Mouse (Mus musculus) erythroblast, embryonic 14.5 days (primary cell): Measurements from ENCODE around the gene Edn2. TPM values are rescaled to one million over a fixed set of nuclear protein-coding genes. Genes with fewer than 3 reads are reported as not detected.

Experiments
- H3K27me3 ChIP-seq: 2 replicates; pipeline ENCODE4 v1.6.1; 2012; ENCODE audit warnings: inconsistent platforms; ENCODE audit not compliant: control insufficient read depth
- H3K36me3 ChIP-seq: 2 replicates; pipeline ENCODE4 v1.6.1; 2012; ENCODE audit warnings: mild to moderate bottlenecking, inconsistent platforms; ENCODE audit not compliant: control insufficient read depth
- H3K4me1 ChIP-seq: 2 replicates; pipeline ENCODE4 v1.6.1; 2012; ENCODE audit warnings: inconsistent platforms; ENCODE audit not compliant: control insufficient read depth
- H3K4me3 ChIP-seq: replicated peaks from 2 replicates; pipeline ENCODE3; 2012; ENCODE audit warnings: moderate library complexity, mild to moderate bottlenecking, inconsistent platforms
- H3K9me3 ChIP-seq: 2 replicates; pipeline ENCODE4 v1.6.1; 2012; ENCODE audit warnings: low read length, inconsistent platforms, mixed read lengths; ENCODE audit not compliant: control insufficient read depth
- GATA1 ChIP-seq: IDR thresholded peaks from 2 replicates; pipeline ENCODE4 v1.6.1; 2012; ENCODE audit warnings: low read length, inconsistent platforms, mixed read lengths
- TAL1 ChIP-seq: IDR thresholded peaks from 3 replicates; pipeline ENCODE4 v1.6.1; 2012; ENCODE audit warnings: low read length, inconsistent platforms, mixed read lengths
- polyA plus RNA-seq: library from polyadenylated mRNA; stranded (reverse); fragments of >175 nt; gene quantifications from 2 replicates; pipeline ENCODE4 v1.2.3, GENCODE M21; 2012

Gene Edn2
- polyA plus RNA-seq, 1 experiment, result not detected

- no peaks in the 10 kb centered on the region for H3K4me1 ChIP-seq
- TF ChIP-seq GATA1, result no peak
- TF ChIP-seq TAL1, result no peak
- peaks cover 18% of the 10 kb centered on the region for H3K27me3 ChIP-seq
- no peak overlapping the region for H3K4me3 ChIP-seq
- H3K9me3 ChIP-seq, result no peaks in the 10 kb centered on the region
- no peaks in the 10 kb centered on the region for H3K36me3 ChIP-seq
Observed at GRCm38 (mm10) chr4:120150345-120150920, 10.6 kb upstream of the Edn2 start.

- Histone ChIP-seq H3K4me3 (no peak overlapping the region), H3K36me3 (no peaks in the 10 kb centered on the region), H3K4me1 (no peaks in the 10 kb centered on the region), H3K9me3 (no peaks in the 10 kb centered on the region), H3K27me3 (peaks cover 18% of the 10 kb centered on the region)
- no peak for TF ChIP-seq TAL1
Observed at GRCm38 (mm10) chr4:120151906-120152305, 9.1 kb upstream of the Edn2 start.

DNA sequence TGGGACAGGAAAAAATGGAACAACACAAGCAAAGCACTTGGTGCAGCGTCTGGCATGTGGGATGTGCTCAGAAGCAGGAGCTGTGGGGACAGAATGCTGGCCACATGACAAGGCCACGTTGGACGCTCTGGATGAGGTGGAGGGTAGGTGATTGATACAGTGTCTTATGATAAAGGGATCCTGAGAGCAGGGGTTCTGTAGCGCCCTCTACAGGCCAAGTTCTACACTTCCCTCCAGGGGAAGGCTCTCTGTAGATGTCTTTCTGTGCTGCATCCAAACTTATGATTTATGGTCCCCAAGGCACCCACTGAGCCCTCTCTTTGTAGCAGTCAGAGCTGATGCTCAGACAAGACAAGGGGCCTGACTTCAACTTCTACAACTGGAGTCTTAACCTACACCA, 8.4 kb upstream of the Edn2 start:
- Histone ChIP-seq H3K36me3 (no peaks in the 10 kb centered on the region), H3K9me3 (no peaks in the 10 kb centered on the region), H3K4me3 (no peak overlapping the region), H3K27me3 (peaks cover 18% of the 10 kb centered on the region), H3K4me1 (no peaks in the 10 kb centered on the region)
- no peak for TF ChIP-seq TAL1
- TF ChIP-seq GATA1, result no peak

DNA sequence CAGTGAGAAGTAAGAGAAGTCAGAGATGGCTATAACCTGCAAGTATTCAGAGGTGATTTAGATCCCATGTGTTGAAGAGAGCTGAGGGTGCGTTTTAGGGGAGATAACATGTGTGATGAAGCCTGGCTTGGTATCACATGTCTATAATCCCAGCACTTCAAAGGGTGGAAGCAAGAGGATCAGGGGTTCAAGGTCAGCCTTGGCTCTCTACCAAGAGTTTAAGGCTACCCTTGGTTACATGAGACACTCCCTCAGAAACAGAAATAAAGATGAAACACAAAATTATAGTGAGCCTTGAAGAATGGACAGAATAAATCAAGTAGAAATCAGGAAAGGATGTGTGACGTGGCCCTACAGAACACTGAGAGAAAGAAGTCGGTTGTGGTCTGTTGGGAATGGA, 7.3 kb upstream of the Edn2 start:
- Histone ChIP-seq H3K4me3 (no peak overlapping the region), H3K27me3 (peaks cover 7% of the 10 kb centered on the region), H3K9me3 (no peaks in the 10 kb centered on the region), H3K36me3 (no peaks in the 10 kb centered on the region), H3K4me1 (no peaks in the 10 kb centered on the region)
- TF ChIP-seq TAL1 (no peak), GATA1 (no peak)

GRCm38 (mm10) chr4:120158714-120159310, 2.2 kb upstream of the Edn2 start:
- Histone ChIP-seq H3K27me3 (no peaks in the 10 kb centered on the region), H3K4me3 (no peak overlapping the region), H3K36me3 (no peaks in the 10 kb centered on the region), H3K9me3 (no peaks in the 10 kb centered on the region), H3K4me1 (no peaks in the 10 kb centered on the region)
- TF ChIP-seq TAL1, result no peak
- TF ChIP-seq GATA1, result no peak

- Histone ChIP-seq H3K4me3 (no peak overlapping the region), H3K9me3 (no peaks in the 10 kb centered on the region), H3K36me3 (no peaks in the 10 kb centered on the region), H3K27me3 (no peaks in the 10 kb centered on the region), H3K4me1 (no peaks in the 10 kb centered on the region)
- TF ChIP-seq TAL1, result no peak
- no peak for TF ChIP-seq GATA1
Observed at GRCm38 (mm10) chr4:120162586-120162985, 1.6 kb downstream of the Edn2 start.

DNA sequence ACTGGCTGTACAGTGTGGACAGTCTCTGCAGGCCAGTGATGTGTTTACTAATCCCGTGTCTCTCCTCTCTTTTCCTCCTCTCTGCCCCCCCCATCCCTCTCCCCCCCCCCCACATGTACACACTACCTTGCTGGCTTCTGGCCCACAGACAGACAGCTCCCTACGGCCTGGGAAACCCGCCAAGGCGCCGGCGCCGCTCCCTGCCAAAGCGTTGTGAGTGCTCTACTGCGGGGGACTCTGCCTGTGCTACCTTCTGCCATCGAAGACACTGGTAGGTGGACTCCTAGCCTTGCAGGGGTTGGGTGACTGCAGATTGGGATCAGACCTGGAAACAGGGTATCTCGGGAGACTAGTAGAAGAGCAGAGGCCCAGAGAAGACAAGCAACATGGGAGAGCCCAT, 2.2 kb downstream of the Edn2 start:
- H3K4me3 ChIP-seq, result no peak overlapping the region
- no peaks in the 10 kb centered on the region for H3K9me3 ChIP-seq
- no peak for TF ChIP-seq TAL1
- no peak for TF ChIP-seq GATA1
- no peaks in the 10 kb centered on the region for H3K4me1 ChIP-seq
- H3K27me3 ChIP-seq, result no peaks in the 10 kb centered on the region
- H3K36me3 ChIP-seq, result no peaks in the 10 kb centered on the region

GRCm38 (mm10) chr4:120164316-120164715, 3.3 kb downstream of the Edn2 start:
- Histone ChIP-seq H3K36me3 (no peaks in the 10 kb centered on the region), H3K27me3 (no peaks in the 10 kb centered on the region), H3K9me3 (no peaks in the 10 kb centered on the region), H3K4me3 (no peak overlapping the region), H3K4me1 (no peaks in the 10 kb centered on the region)
- TF ChIP-seq GATA1, result no peak
- TF ChIP-seq TAL1, result no peak

DNA sequence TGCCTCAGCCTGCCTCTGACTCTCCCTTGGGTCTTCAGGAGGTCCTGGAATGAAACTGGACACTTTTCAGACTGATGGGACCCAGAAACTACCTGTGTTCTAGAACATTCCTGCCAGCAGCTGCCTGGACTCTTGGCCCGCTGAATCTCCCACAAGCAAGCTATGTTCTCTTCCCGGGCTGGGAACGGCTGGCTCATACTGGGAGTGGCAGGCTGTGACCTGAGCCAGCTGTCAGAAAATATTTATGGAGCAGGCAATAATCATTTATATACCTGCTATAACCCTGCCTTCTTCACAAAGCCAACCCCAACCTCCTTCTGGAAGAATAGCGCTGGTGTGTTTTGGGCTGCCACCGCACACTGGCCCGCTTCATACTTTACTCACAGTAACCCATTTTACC, 6.8 kb downstream of the Edn2 start:
- no peaks in the 10 kb centered on the region for H3K36me3 ChIP-seq
- H3K9me3 ChIP-seq, result no peaks in the 10 kb centered on the region
- no peak overlapping the region for H3K4me3 ChIP-seq
- H3K4me1 ChIP-seq, result no peaks in the 10 kb centered on the region
- no peaks in the 10 kb centered on the region for H3K27me3 ChIP-seq
- TF ChIP-seq TAL1, result no peak
- no peak for TF ChIP-seq GATA1

DNA sequence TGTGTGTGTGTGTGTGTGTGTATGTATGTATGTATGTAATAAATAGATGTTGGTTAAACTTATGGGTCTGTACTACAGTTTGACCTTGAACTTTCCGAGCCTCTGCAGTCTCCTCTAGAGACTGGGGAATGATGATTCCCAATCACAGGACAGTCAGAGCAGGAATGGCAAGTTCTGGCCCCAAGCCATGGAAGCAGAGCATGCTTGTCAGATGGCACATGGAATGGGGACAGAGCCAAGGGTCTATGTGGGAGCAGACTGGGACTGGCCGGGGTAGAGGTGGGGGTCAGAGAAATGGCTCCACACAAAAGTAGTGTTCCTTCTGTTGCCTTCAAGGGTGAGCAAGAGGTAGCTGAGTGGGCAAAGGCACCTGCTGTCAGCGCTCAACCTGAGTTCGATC, 7.3 kb downstream of the Edn2 start:
- H3K4me3 ChIP-seq, result no peak overlapping the region
- H3K36me3 ChIP-seq, result no peaks in the 10 kb centered on the region
- no peaks in the 10 kb centered on the region for H3K9me3 ChIP-seq
- H3K4me1 ChIP-seq, result no peaks in the 10 kb centered on the region
- no peaks in the 10 kb centered on the region for H3K27me3 ChIP-seq
- TF ChIP-seq GATA1 (no peak), TAL1 (no peak)
